Mouse (Mus musculus) erythroblast, embryonic 14.5 days (primary cell): ENCODE measurements around the gene Gm20509.

Experiments
- GATA1 ChIP-seq: IDR thresholded peaks from 2 replicates; pipeline ENCODE4 v1.6.1; 2012; ENCODE audit warnings: low read length, inconsistent platforms, mixed read lengths
- TAL1 ChIP-seq: IDR thresholded peaks from 3 replicates; pipeline ENCODE4 v1.6.1; 2012; ENCODE audit warnings: low read length, inconsistent platforms, mixed read lengths

DNA sequence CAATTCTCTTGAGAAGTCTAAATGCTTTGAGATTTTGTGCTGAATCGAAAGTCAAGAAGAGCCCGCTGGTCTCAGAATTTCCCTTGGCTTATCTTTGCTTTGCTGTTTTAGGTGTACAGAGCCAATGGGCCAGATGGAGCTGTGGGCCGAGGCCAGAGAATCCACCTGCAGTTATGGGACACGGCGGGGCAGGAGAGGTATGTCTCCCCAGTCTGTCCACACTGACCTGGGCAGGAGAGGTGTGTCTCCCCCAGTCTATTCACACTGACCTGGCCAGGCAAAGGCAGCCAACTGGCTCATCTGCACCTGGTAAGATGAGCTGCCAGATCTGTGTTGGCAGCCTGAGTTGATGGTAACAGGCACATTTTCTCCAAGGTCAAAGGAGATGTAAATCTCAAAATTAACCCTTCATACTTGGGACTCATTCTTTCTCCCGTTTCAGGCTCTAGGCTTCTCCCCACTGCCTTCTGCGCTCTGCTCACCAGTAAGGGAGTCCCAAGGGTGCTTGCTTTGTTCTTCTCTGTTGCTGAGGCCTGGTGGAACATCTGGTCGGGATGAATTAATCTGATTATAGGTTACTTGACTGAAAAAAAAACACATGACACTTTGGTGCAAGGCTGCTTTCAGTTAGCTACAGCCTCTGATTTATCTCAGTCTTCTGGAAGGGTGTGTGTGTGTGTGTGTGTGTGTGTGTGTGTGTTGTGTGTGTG is 19.8 kb upstream of the Gm20509 start:
- TF ChIP-seq TAL1 = no peak
- TF ChIP-seq GATA1 = no peak
